Mouse (Mus musculus): ENCODE data around the gene Plod1. TPM values are rescaled to one million over a fixed set of nuclear protein-coding genes. Genes with fewer than 3 reads are reported as not detected.

Gene Plod1
- total RNA-seq, 4 experiments from 2014 or later = 19.4 to 21.5 (median 20.9) TPM

Other genes starting within 250 kb of the Plod1 start
- gene Zfp534, start 234.2 kb downstream of the Plod1 start, total RNA-seq (2022) = not detected
- 1 to 10 TPM; 1.9 to 2.3 (median 2.1) TPM for gene Zfp984, start 127.0 kb downstream of the Plod1 start, total RNA-seq (2022)
- 10 to 100 TPM; 15.2 to 23.5 (median 20.0) TPM for gene Zfp933, start 88.4 kb downstream of the Plod1 start, total RNA-seq (2022)
- gene Miip, start 68.0 kb downstream of the Plod1 start, total RNA-seq (2022) = 10 to 100 TPM; 21.2 to 25.9 (median 24.1) TPM
- 10 to 100 TPM in 2 of 4 experiments, 1 to 10 TPM in 2; 8.4 to 11.7 (median 9.9) TPM for gene Fv1, start 67.8 kb downstream of the Plod1 start, total RNA-seq (2022)
- gene Mfn2, start 32.1 kb downstream of the Plod1 start, total RNA-seq (2022) = 100 to 1,000 TPM; 190 to 210 (median 200) TPM
- 10 to 100 TPM; 26.0 to 30.2 (median 28.1) TPM for gene 2510039O18Rik, start 4.1 kb upstream of the Plod1 start, total RNA-seq (2022)
- not detected for gene Nppb, start 49.0 kb upstream of the Plod1 start, total RNA-seq (2022)
- under 1 TPM in 2 of 4 experiments, not detected in 2; 0.39 to 0.66 TPM for gene Nppa, start 64.0 kb upstream of the Plod1 start, total RNA-seq (2022)
- gene Clcn6, start 102.1 kb upstream of the Plod1 start, total RNA-seq (2022) = 10 to 100 TPM; 81.7 to 89.6 (median 84.8) TPM
- gene Mthfr, start 102.3 kb upstream of the Plod1 start, total RNA-seq (2022) = 10 to 100 TPM; 32.7 to 41.0 (median 38.5) TPM
- gene Agtrap, start 151.3 kb upstream of the Plod1 start, total RNA-seq (2022) = 10 to 100 TPM in 2 of 4 experiments, 1 to 10 TPM in 2; 7.0 to 12.8 (median 9.1) TPM
- 10 to 100 TPM; 12.5 to 17.7 (median 15.6) TPM for gene Mad2l2, start 193.6 kb upstream of the Plod1 start, total RNA-seq (2022)
- under 1 TPM; 0.23 to 0.37 (median 0.26) TPM for gene Draxin, start 193.9 kb upstream of the Plod1 start, total RNA-seq (2022)
- 10 to 100 TPM; 29.4 to 34.0 (median 31.1) TPM for gene Fbxo6, start 215.4 kb upstream of the Plod1 start, total RNA-seq (2022)
- 100 to 1,000 TPM; 136 to 157 (median 147) TPM for gene Fbxo44, start 223.7 kb upstream of the Plod1 start, total RNA-seq (2022)
- 100 to 1,000 TPM; 112 to 133 (median 119) TPM for gene Fbxo2, start 223.9 kb upstream of the Plod1 start, total RNA-seq (2022)